Mouse (Mus musculus) stomach, embryonic 16.5 days (tissue): ENCODE data around the gene Cntn4. TPM values are rescaled to one million over a fixed set of nuclear protein-coding genes. Genes with fewer than 3 reads are reported as not detected.

Experiments used
- ATAC-seq: fragments of 200-750 bp; cut with Nextera tagmentation; 2 replicates; pipeline ENCODE4 v1.8.0; 2017; ENCODE audit warnings: moderate number of reproducible peaks, moderate TSS enrichment; ENCODE audit not compliant: insufficient read depth, low FRiP score
- H3K27ac ChIP-seq: fragments of 300-500 bp; sonication (generic); 2 replicates; pipeline ENCODE4 v1.5.1; 2014; ENCODE audit warnings: low read length
- H3K27me3 ChIP-seq: fragments of 300-500 bp; sonication (generic); 2 replicates; pipeline ENCODE4 v1.6.1; 2014; ENCODE audit warnings: low read length, control low read depth, mixed read lengths; ENCODE audit not compliant: control insufficient read depth, insufficient read depth
- H3K36me3 ChIP-seq: fragments of 300-500 bp; sonication (generic); 2 replicates; pipeline ENCODE4 v1.6.1; 2014; ENCODE audit warnings: low read length; ENCODE audit not compliant: control insufficient read depth, insufficient read depth
- H3K4me1 ChIP-seq: fragments of 300-500 bp; sonication (generic); 2 replicates; pipeline ENCODE4 v1.6.1; 2014; ENCODE audit warnings: low read length, control low read depth, mixed read lengths; ENCODE audit not compliant: control insufficient read depth, insufficient read depth
- H3K4me2 ChIP-seq: fragments of 300-500 bp; sonication (generic); 2 replicates; pipeline ENCODE4 v1.6.1; 2014; ENCODE audit warnings: low read depth, low read length, mixed read lengths
- H3K4me3 ChIP-seq: fragments of 300-500 bp; sonication (generic); replicated peaks from 2 replicates; pipeline ENCODE4 v1.5.1; 2014; ENCODE audit warnings: mild to moderate bottlenecking, low read length
- H3K9ac ChIP-seq: fragments of 300-500 bp; sonication (generic); 2 replicates; pipeline ENCODE4 v1.6.1; 2014; ENCODE audit warnings: low read length
- H3K9me3 ChIP-seq: fragments of 300-500 bp; sonication (generic); replicated peaks from 2 replicates; pipeline ENCODE4 v1.6.1; 2016; ENCODE audit warnings: low read length, control low read depth; ENCODE audit not compliant: control insufficient read depth
- WGBS: fragments of 180-500 bp; shearing (Covaris S2); extraction: QIAGEN DNeasy Blood & Tissue Kit; methylation state at CpG from one replicate; pipeline ENCODE4 v1.1.7; 2014; 5-methylcytosine and 5-hydroxymethylcytosine counted together
- polyA plus RNA-seq: library from polyadenylated mRNA; unstranded; fragments of >200 nt; fragmentation: Nextera tagmentation; extraction: Ambion mirVana; gene quantifications from 2 replicates; pipeline ENCODE4 v1.2.1, GENCODE M21; 2015

The Cntn4 gene
- polyA plus RNA-seq, 1 experiment from 2014 or later = 3.8 TPM

- H3K4me3 ChIP-seq = no peak overlapping the region
- no peak overlapping the region for H3K9ac ChIP-seq
- H3K4me1 ChIP-seq = no peaks in the 10 kb centered on the region
- H3K27ac ChIP-seq = no peak overlapping the region
- no peak for ATAC-seq
- H3K4me2 ChIP-seq = no peak overlapping the region
- H3K9me3 ChIP-seq = no peaks in the 10 kb centered on the region
- 81% methylated on average over 5 of the region's 5 CpGs for WGBS
- H3K36me3 ChIP-seq = no peaks in the 10 kb centered on the region
- no peaks in the 10 kb centered on the region for H3K27me3 ChIP-seq
Measured at GRCm38 (mm10) chr6:106013018-106013417, 335.6 kb downstream of the Cntn4 start.

- no peak overlapping the region for H3K4me3 ChIP-seq
- H3K9me3 ChIP-seq = no peaks in the 10 kb centered on the region
- H3K4me1 ChIP-seq = no peaks in the 10 kb centered on the region
- no peaks in the 10 kb centered on the region for H3K27me3 ChIP-seq
- H3K4me2 ChIP-seq = no peak overlapping the region
- H3K27ac ChIP-seq = no peak overlapping the region
- H3K36me3 ChIP-seq = no peaks in the 10 kb centered on the region
- no peak for ATAC-seq
- 80% methylated on average over 1 of the region's 1 CpGs for WGBS
- no peak overlapping the region for H3K9ac ChIP-seq
Measured at GRCm38 (mm10) chr6:106015126-106015525, 337.7 kb downstream of the Cntn4 start.

- no peaks in the 10 kb centered on the region for H3K4me1 ChIP-seq
- 80% methylated on average over 2 of the region's 2 CpGs for WGBS
- no peak overlapping the region for H3K27ac ChIP-seq
- H3K4me2 ChIP-seq = no peak overlapping the region
- no peak overlapping the region for H3K4me3 ChIP-seq
- no peaks in the 10 kb centered on the region for H3K9me3 ChIP-seq
- H3K27me3 ChIP-seq = no peaks in the 10 kb centered on the region
- H3K36me3 ChIP-seq = no peaks in the 10 kb centered on the region
- no peak overlapping the region for H3K9ac ChIP-seq
- no peak for ATAC-seq
Measured at GRCm38 (mm10) chr6:106048878-106049277, 371.4 kb downstream of the Cntn4 start.

- 83% methylated on average over 1 of the region's 1 CpGs for WGBS
Measured at GRCm38 (mm10) chr6:106056123-106056522, 378.7 kb downstream of the Cntn4 start.

GRCm38 (mm10) chr6:106078071-106078603, 400.7 kb downstream of the Cntn4 start:
- no peak overlapping the region for H3K9ac ChIP-seq
- H3K4me2 ChIP-seq = no peak overlapping the region
- no peak for ATAC-seq
- no peak overlapping the region for H3K4me3 ChIP-seq
- H3K27me3 ChIP-seq = no peaks in the 10 kb centered on the region
- H3K9me3 ChIP-seq = no peaks in the 10 kb centered on the region
- no peaks in the 10 kb centered on the region for H3K36me3 ChIP-seq
- no peaks in the 10 kb centered on the region for H3K4me1 ChIP-seq
- H3K27ac ChIP-seq = no peak overlapping the region
- WGBS = 64% methylated on average over 4 of the region's 4 CpGs

More at GRCm38 (mm10) chr6:106056123-106056522, 378.7 kb downstream of the Cntn4 start:
- Histone ChIP-seq H3K4me2 (no peak overlapping the region), H3K4me3 (no peak overlapping the region), H3K27ac (no peak overlapping the region), H3K27me3 (no peaks in the 10 kb centered on the region), H3K4me1 (no peaks in the 10 kb centered on the region), H3K9ac (no peak overlapping the region), H3K36me3 (no peaks in the 10 kb centered on the region), H3K9me3 (no peaks in the 10 kb centered on the region)
- no peak for ATAC-seq

GRCm38 (mm10) chr6:106078629-106079028, 401.2 kb downstream of the Cntn4 start:
- no peak overlapping the region for H3K4me2 ChIP-seq
- no peak for ATAC-seq

GRCm38 (mm10) chr6:106097856-106098255, 420.4 kb downstream of the Cntn4 start:
- no peak for ATAC-seq
- H3K27ac ChIP-seq = no peak overlapping the region
- H3K36me3 ChIP-seq = no peaks in the 10 kb centered on the region
- no peak overlapping the region for H3K4me3 ChIP-seq
- H3K9me3 ChIP-seq = no peaks in the 10 kb centered on the region
- no peaks in the 10 kb centered on the region for H3K4me1 ChIP-seq
- no peak overlapping the region for H3K9ac ChIP-seq
- 62% methylated on average over 4 of the region's 4 CpGs for WGBS
- no peaks in the 10 kb centered on the region for H3K27me3 ChIP-seq
- H3K4me2 ChIP-seq = no peak overlapping the region

More at GRCm38 (mm10) chr6:106078629-106079028, 401.2 kb downstream of the Cntn4 start:
- H3K27ac ChIP-seq = no peak overlapping the region
- no peak overlapping the region for H3K4me3 ChIP-seq
- no peaks in the 10 kb centered on the region for H3K9me3 ChIP-seq
- no peak overlapping the region for H3K9ac ChIP-seq
- H3K4me1 ChIP-seq = no peaks in the 10 kb centered on the region
- no peaks in the 10 kb centered on the region for H3K27me3 ChIP-seq
- no peaks in the 10 kb centered on the region for H3K36me3 ChIP-seq

GRCm38 (mm10) chr6:106118523-106119081, 441.1 kb downstream of the Cntn4 start:
- Histone ChIP-seq H3K36me3 (no peaks in the 10 kb centered on the region), H3K4me2 (peak overlapping the region; percentile 42), H3K4me1 (no peaks in the 10 kb centered on the region), H3K27me3 (no peaks in the 10 kb centered on the region), H3K9me3 (no peaks in the 10 kb centered on the region), H3K27ac (no peak overlapping the region), H3K9ac (peak overlapping the region; percentile 8; the same call in 1 of the 2 replicates), H3K4me3 (peak overlapping the region; percentile 29)
- no peak; the same call in 1 of the 2 replicates for ATAC-seq
- 14% methylated on average over 15 of the region's 15 CpGs for WGBS

- 49% methylated on average over 2 of the region's 2 CpGs for WGBS
- no peaks in the 10 kb centered on the region for H3K27me3 ChIP-seq
- H3K36me3 ChIP-seq = no peaks in the 10 kb centered on the region
- no peak overlapping the region for H3K27ac ChIP-seq
- no peak for ATAC-seq
- H3K4me2 ChIP-seq = no peak overlapping the region
- no peaks in the 10 kb centered on the region for H3K9me3 ChIP-seq
- no peak overlapping the region for H3K9ac ChIP-seq
- no peak overlapping the region for H3K4me3 ChIP-seq
- H3K4me1 ChIP-seq = no peaks in the 10 kb centered on the region
Measured at GRCm38 (mm10) chr6:106153530-106153929, 476.1 kb downstream of the Cntn4 start.
